In genomic region chr19:46619518-46619917, GRCm38 (mm10) we compare ENCODE assay signal across 1 mouse cellular context.
TF ChIP-seq lines count a peak whose summit lies in the region.

No protein-coding gene starts in this region.

TF ChIP-seq in myocyte, 11 proteins besides CTCF, POLR2A, EP300 and RAD21 (continued from another document):
- TF ChIP-seq REST (IDR thresholded peaks at IDR 0.05; ENCODE audit: insufficient read depth, insufficient read length) (no peak), TCF3 (IDR thresholded peaks at IDR 0.05; ENCODE audit: insufficient read length, low read depth) (no peak), TCF12 (IDR thresholded peaks at IDR 0.05; ENCODE audit: insufficient read depth, poor library complexity, severe bottlenecking) (no peak), MYOG (IDR thresholded peaks at IDR 0.05; ENCODE audit: control insufficient read depth in 1 of 3, insufficient read depth in 1 of 3, insufficient read length in 2 of 3, low read depth in 2 of 3) (no peak), CEBPB (IDR thresholded peaks at IDR 0.05; ENCODE audit: insufficient read depth, poor library complexity, severe bottlenecking) (no peak), POLR2AphosphoS2 (IDR thresholded peaks at IDR 0.05; ENCODE audit: insufficient read length, low read depth) (no peak), MYOD1 (IDR thresholded peaks at IDR 0.05; ENCODE audit: control insufficient read depth in 1 of 3, insufficient read length in 2 of 3, low read depth in 2 of 3) (no peak), SRF (IDR thresholded peaks at IDR 0.05; ENCODE audit: control insufficient read depth, insufficient read length, low read depth) (no peak), USF1 (IDR thresholded peaks at IDR 0.05; ENCODE audit: low read depth) (no peak), MAX (IDR thresholded peaks at IDR 0.05; ENCODE audit: low read depth) (no peak)
